Mouse (Mus musculus): ENCODE measurements around the gene Zbtb18.

The Zbtb18 gene

DNA sequence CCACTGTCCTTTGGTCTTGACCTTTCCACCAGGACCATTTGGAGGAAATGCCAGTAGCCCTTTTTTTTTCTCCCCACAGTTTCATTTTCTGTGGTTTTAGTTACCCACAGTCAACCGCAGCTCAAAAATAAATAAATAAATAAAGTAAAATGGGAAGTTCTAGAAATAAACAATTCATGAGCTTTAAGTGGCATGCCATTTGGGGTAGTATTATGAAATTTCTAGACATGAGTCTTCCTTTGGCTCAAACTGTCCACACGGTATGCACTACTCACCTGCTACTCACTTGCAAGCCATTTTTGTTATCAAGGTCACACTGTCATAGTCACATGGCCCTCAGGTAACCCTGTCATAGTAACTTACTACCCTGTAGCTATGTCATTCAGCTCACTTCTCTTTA is 41.5 kb downstream of the Zbtb18 start:
- DNase-seq (ENCODE audit: low spot score): no peak

DNA sequence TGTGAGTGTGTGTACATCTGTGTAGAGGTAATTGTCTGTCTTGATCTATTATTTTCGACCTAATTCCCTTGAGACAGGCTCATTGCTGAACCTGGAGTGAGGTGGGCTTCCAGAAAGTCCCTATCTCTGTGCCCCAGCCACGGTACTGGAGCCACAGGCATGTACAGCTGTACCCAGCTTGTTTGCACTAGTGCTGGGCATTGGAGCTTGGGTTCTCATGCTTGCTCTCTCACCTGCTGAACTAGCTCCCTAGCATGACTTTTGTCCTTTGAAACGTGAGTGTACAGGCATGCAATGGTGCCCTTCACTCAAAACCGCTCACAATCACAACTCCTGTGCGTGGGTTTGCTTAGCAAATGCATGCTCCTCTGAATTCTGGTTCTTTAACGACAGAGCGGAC is 42.1 kb downstream of the Zbtb18 start:
- DNase-seq (ENCODE audit: low spot score): no peak

DNA sequence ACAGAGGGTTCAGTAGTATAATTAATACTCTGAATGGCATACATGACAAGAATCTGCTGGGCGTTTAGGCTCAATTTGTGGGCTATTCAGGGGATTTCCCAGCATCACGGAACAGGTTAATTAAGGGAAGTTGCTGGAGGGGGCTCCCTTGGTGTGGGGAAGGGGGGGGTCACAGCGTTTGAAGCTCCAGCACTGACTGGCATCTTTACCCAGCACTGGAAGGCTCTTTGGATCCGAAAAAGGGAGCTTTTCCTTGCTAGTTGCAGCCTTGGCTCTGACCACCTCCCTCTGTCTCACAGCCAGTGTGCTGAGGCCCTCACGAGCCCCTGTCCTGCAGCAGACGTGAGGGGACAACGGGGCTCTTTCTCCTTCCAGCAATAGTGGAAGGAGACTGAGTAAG is 42.5 kb downstream of the Zbtb18 start:
- no peak for DNase-seq (ENCODE audit: low spot score)

DNA sequence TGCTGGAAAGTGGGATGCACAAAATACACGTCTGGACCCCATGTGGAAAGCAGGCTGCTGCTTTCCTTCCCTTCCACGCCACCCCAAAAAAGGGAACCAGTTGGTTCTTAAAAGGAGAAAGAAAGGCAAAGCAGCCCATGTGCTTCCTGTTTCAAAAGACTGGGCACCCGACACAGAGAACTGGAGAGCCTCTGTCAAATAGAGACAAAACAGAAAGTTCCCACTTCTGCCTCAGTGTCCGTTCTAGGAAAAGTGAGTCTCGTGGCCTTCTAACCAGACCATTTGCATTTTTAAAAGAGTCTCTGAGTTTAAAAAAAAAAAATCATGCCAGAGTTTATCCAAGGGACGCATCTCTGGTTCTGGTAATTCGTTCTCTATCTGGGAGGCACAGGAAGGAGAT is 47.7 kb downstream of the Zbtb18 start:
- DNase-seq (ENCODE audit: low spot score): no peak

DNA sequence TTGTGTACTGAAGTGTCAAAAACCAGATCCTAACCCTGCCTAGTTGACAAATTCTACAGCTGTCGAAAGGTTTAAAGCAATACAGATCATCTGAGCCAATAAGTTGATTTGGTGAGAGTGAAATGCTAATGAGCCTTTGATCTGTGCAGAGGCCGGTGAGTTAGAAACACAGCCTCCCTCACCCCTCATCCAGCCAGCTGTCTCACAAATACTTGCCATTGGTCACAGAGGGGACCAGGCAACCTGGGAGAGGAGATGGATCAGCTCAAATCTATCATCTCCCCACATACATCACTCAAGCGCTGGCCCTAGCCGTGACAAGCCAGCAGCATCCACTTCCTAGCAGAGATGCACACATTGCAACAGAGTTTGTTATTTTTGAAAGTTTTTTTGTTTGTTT is 48.7 kb downstream of the Zbtb18 start:
- peak; percentile 35 for DNase-seq (ENCODE audit: low spot score)

DNA sequence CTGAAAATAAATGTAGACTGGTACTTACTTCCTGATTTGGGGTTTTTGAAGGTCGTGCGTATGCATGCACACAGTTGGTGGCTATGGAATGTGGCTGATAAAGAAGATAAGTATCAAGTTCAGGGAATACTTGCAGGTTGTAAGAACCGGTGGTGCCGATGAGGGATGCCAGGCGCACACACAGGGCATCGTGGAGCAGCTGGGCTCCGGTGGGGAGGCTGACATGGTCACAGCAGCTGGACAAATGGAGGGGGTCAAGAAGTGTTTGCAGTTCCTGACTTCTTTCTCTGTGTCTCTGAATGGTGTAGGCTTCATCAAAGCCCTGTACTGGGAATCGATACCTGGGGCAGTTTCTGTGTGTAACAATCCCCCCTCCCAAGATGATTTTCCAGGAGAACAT is 49.1 kb downstream of the Zbtb18 start:
- DNase-seq (ENCODE audit: low spot score): peak; percentile 21

DNA sequence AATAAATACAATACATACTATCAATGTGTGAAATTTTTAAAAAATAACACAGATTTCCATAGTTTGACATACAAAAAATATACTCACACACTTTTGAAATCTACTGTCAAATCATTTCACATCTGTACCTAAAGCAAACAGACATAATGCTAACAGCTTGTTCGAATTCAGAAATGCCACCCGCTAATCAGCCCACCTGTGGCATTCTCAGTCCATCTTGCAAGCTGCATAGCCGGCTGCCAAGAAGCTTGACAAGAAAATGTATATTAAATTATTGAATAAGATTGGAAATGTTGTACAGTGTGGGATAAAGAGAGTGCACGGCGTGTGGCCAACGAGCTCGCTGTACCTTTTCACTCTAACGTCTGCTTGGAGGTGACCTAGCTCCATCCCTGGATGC is 52.2 kb downstream of the Zbtb18 start:
- DNase-seq (ENCODE audit: low spot score): no peak

DNA sequence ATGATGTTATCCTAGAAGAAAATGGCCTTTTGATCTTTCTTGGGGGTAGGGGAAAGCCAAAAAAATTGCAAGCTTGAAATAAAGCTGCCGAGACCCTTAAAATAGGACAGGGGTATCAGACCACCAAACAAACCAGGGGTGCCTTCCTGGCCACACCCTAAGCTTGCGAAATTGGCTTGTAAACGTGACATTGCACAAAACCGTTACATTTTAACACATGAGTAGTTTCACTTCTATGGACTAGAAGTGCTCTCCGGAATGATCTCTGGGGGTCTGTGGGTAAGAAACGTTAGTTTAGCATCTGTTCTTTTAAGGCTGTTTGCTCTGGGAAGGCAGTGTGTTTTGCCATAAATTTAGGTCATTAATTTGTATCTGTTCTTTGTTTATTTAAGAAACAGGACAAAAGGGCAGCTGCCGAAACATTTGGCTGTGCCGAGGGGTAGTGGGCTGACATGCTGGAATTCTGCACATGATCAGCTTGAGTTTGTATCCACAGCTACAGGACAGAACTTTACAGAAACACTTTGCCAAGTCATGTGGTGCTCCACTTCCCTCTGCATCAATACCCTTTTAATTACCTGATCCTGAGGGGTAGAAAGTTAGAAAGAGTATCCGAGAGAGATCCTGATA is 52.9 kb downstream of the Zbtb18 start:
- DNase-seq (ENCODE audit: low spot score): no peak

Measured in embryo, embryonic 10 days (tissue).